Mouse (Mus musculus): ENCODE results near the gene Il4ra. TPM values are rescaled to one million over a fixed set of nuclear protein-coding genes. Genes with fewer than 3 reads are reported as not detected.

Gene Il4ra
- 5.4 and 7.3 TPM in 2 replicates for polyA plus RNA-seq (2016; fragmentation: Nextera tagmentation; extraction: Ambion mirVana)

- WGBS: 2% methylated on average over 52 of the region's 52 CpGs
- no peaks in the 10 kb centered on the region for H3K9me3 ChIP-seq (replicated peaks)
- ATAC-seq (ENCODE audit: low FRiP score): peak; percentile 94
These were observed at the start of gene Il4ra for GRCm38 (mm10) chr7:125551766-125552709. Gene Il4ra, plus strand, starts transcription at chr7:125552120.

GRCm38 (mm10) chr7:125503374-125504092 lies 48.4 kb upstream of the Il4ra start:
- no peak overlapping the region for H3K9ac ChIP-seq
- 81% methylated on average over 5 of the region's 5 CpGs for whole genome bisulfite sequencing
- no peak overlapping the region for H3K4me2 ChIP-seq (replicated peaks)
- H3K4me3 ChIP-seq: no peak overlapping the region
- no peaks in the 10 kb centered on the region for H3K36me3 ChIP-seq
- H3K4me1 ChIP-seq: peaks cover 4% of the 10 kb centered on the region; the same call in 1 of the 2 replicates
- ATAC-seq (ENCODE audit: low FRiP score): no peak
- H3K27me3 ChIP-seq: no peaks in the 10 kb centered on the region
- H3K9me3 ChIP-seq (replicated peaks): no peaks in the 10 kb centered on the region
- H3K27ac ChIP-seq: no peak overlapping the region

More at GRCm38 (mm10) chr7:125551766-125552709, at the start of gene Il4ra:
- Histone ChIP-seq H3K27ac (0 out of 2 replicates have a peak within 1 kb of the TSS, but pooled peaks have one; percentile 12), H3K4me3 (peak within 1 kb of the TSS; percentile 54), H3K4me1 (peaks cover 14% of the 10 kb centered on the region), H3K9ac (peak within 1 kb of the TSS; percentile 69), H3K27me3 (peaks cover 33% of the 10 kb centered on the region), H3K4me2 (replicated peaks) (peak within 1 kb of the TSS; percentile 88), H3K36me3 (no peaks in the 10 kb centered on the region)

- Histone ChIP-seq H3K4me2 (replicated peaks) (no peak overlapping the region), H3K4me1 (peaks cover 4% of the 10 kb centered on the region; the same call in 1 of the 2 replicates), H3K36me3 (no peaks in the 10 kb centered on the region), H3K4me3 (no peak overlapping the region), H3K27me3 (no peaks in the 10 kb centered on the region), H3K27ac (no peak overlapping the region), H3K9ac (no peak overlapping the region), H3K9me3 (replicated peaks) (no peaks in the 10 kb centered on the region)
- ATAC-seq (ENCODE audit: low FRiP score): no peak
- WGBS: 92% methylated on average over 5 of the region's 5 CpGs
These were observed 47.3 kb upstream of the Il4ra start for GRCm38 (mm10) chr7:125504618-125505017.

GRCm38 (mm10) chr7:125505568-125505967 lies 46.4 kb upstream of the Il4ra start:
- no peaks in the 10 kb centered on the region for H3K9me3 ChIP-seq (replicated peaks)
- no peak overlapping the region for H3K27ac ChIP-seq
- no peak overlapping the region for H3K9ac ChIP-seq
- H3K36me3 ChIP-seq: no peaks in the 10 kb centered on the region
- 85% methylated on average over 10 of the region's 10 CpGs for WGBS
- no peaks in the 10 kb centered on the region for H3K4me1 ChIP-seq
- no peak for ATAC-seq (ENCODE audit: low FRiP score)
- H3K4me2 ChIP-seq (replicated peaks): no peak overlapping the region
- no peaks in the 10 kb centered on the region for H3K27me3 ChIP-seq
- no peak overlapping the region for H3K4me3 ChIP-seq

GRCm38 (mm10) chr7:125507279-125507678 lies 44.6 kb upstream of the Il4ra start:
- H3K9me3 ChIP-seq (replicated peaks): no peaks in the 10 kb centered on the region
- no peaks in the 10 kb centered on the region for H3K4me1 ChIP-seq
- H3K36me3 ChIP-seq: no peaks in the 10 kb centered on the region
- no peaks in the 10 kb centered on the region for H3K27me3 ChIP-seq
- no peak for ATAC-seq (ENCODE audit: low FRiP score)
- H3K4me2 ChIP-seq (replicated peaks): no peak overlapping the region
- no peak overlapping the region for H3K27ac ChIP-seq
- WGBS: 90% methylated on average over 2 of the region's 2 CpGs
- H3K4me3 ChIP-seq: no peak overlapping the region
- H3K9ac ChIP-seq: no peak overlapping the region

- H3K4me3 ChIP-seq: no peak overlapping the region
- H3K4me2 ChIP-seq (replicated peaks): no peak overlapping the region
- H3K36me3 ChIP-seq: no peaks in the 10 kb centered on the region
- no peak overlapping the region for H3K27ac ChIP-seq
- H3K9ac ChIP-seq: no peak overlapping the region
- no peaks in the 10 kb centered on the region for H3K4me1 ChIP-seq
- no peaks in the 10 kb centered on the region for H3K9me3 ChIP-seq (replicated peaks)
- no peaks in the 10 kb centered on the region for H3K27me3 ChIP-seq
- 83% methylated on average over 5 of the region's 5 CpGs for WGBS
- no peak for ATAC-seq (ENCODE audit: low FRiP score)
These were observed 40.5 kb upstream of the Il4ra start for GRCm38 (mm10) chr7:125511432-125511831.

- no peak overlapping the region for H3K4me3 ChIP-seq
- H3K27me3 ChIP-seq: no peaks in the 10 kb centered on the region
- ATAC-seq (ENCODE audit: low FRiP score): no peak
- 78% methylated on average over 2 of the region's 2 CpGs for WGBS
- H3K9me3 ChIP-seq (replicated peaks): no peaks in the 10 kb centered on the region
- H3K9ac ChIP-seq: no peak overlapping the region
- H3K4me2 ChIP-seq (replicated peaks): no peak overlapping the region
- H3K4me1 ChIP-seq: no peaks in the 10 kb centered on the region
- no peak overlapping the region for H3K27ac ChIP-seq
- H3K36me3 ChIP-seq: no peaks in the 10 kb centered on the region
These were observed 40.1 kb upstream of the Il4ra start for GRCm38 (mm10) chr7:125511852-125512251.

GRCm38 (mm10) chr7:125515081-125515853 lies 36.7 kb upstream of the Il4ra start:
- 74% methylated on average over 5 of the region's 5 CpGs for WGBS
- H3K27ac ChIP-seq: no peak overlapping the region
- ATAC-seq (ENCODE audit: low FRiP score): no peak
- H3K4me2 ChIP-seq (replicated peaks): no peak overlapping the region
- no peaks in the 10 kb centered on the region for H3K36me3 ChIP-seq
- no peak overlapping the region for H3K9ac ChIP-seq
- no peaks in the 10 kb centered on the region for H3K9me3 ChIP-seq (replicated peaks)
- no peak overlapping the region for H3K4me3 ChIP-seq
- H3K27me3 ChIP-seq: no peaks in the 10 kb centered on the region
- no peaks in the 10 kb centered on the region for H3K4me1 ChIP-seq

GRCm38 (mm10) chr7:125516723-125517122 lies 35.2 kb upstream of the Il4ra start:
- Histone ChIP-seq H3K9me3 (replicated peaks) (no peaks in the 10 kb centered on the region), H3K27ac (no peak overlapping the region), H3K4me2 (replicated peaks) (no peak overlapping the region), H3K9ac (no peak overlapping the region), H3K36me3 (no peaks in the 10 kb centered on the region), H3K4me3 (no peak overlapping the region), H3K4me1 (no peaks in the 10 kb centered on the region), H3K27me3 (no peaks in the 10 kb centered on the region)
- ATAC-seq (ENCODE audit: low FRiP score): no peak
- WGBS: 90% methylated on average over 8 of the region's 8 CpGs

GRCm38 (mm10) chr7:125517470-125517869 lies 34.5 kb upstream of the Il4ra start:
- Histone ChIP-seq H3K4me3 (no peak overlapping the region), H3K27me3 (no peaks in the 10 kb centered on the region), H3K36me3 (no peaks in the 10 kb centered on the region), H3K9ac (no peak overlapping the region), H3K4me2 (replicated peaks) (no peak overlapping the region), H3K9me3 (replicated peaks) (no peaks in the 10 kb centered on the region), H3K27ac (no peak overlapping the region), H3K4me1 (no peaks in the 10 kb centered on the region)
- WGBS: 78% methylated on average over 6 of the region's 6 CpGs
- no peak for ATAC-seq (ENCODE audit: low FRiP score)

GRCm38 (mm10) chr7:125519715-125520114 lies 32.2 kb upstream of the Il4ra start:
- H3K27me3 ChIP-seq: no peaks in the 10 kb centered on the region
- no peaks in the 10 kb centered on the region for H3K4me1 ChIP-seq
- H3K36me3 ChIP-seq: no peaks in the 10 kb centered on the region
- whole genome bisulfite sequencing: 87% methylated on average over 3 of the region's 3 CpGs
- no peak overlapping the region for H3K4me3 ChIP-seq
- no peak for ATAC-seq (ENCODE audit: low FRiP score)
- H3K9ac ChIP-seq: no peak overlapping the region
- no peak overlapping the region for H3K4me2 ChIP-seq (replicated peaks)
- no peaks in the 10 kb centered on the region for H3K9me3 ChIP-seq (replicated peaks)
- no peak overlapping the region for H3K27ac ChIP-seq

- no peak overlapping the region for H3K27ac ChIP-seq
- WGBS: 65% methylated on average over 3 of the region's 3 CpGs
- H3K4me2 ChIP-seq (replicated peaks): no peak overlapping the region
- H3K9me3 ChIP-seq (replicated peaks): no peaks in the 10 kb centered on the region
- H3K36me3 ChIP-seq: no peaks in the 10 kb centered on the region
- ATAC-seq (ENCODE audit: low FRiP score): no peak
- no peaks in the 10 kb centered on the region for H3K4me1 ChIP-seq
- H3K27me3 ChIP-seq: no peaks in the 10 kb centered on the region
- no peak overlapping the region for H3K4me3 ChIP-seq
- no peak overlapping the region for H3K9ac ChIP-seq
These were observed 28.9 kb upstream of the Il4ra start for GRCm38 (mm10) chr7:125523051-125523450.
